Mouse (Mus musculus) CH12F3 (cell line): ENCODE data around the gene Brk1.

Experiments used
- in situ Hi-C: fragments of 300-500 bp; cut with MboI; formaldehyde crosslinking; loops from 2 replicates; pipeline ENCODE4 v1.14.3; 2020; ENCODE audit warnings: low sequenced_read_pairs

The Brk1 gene

DNA sequence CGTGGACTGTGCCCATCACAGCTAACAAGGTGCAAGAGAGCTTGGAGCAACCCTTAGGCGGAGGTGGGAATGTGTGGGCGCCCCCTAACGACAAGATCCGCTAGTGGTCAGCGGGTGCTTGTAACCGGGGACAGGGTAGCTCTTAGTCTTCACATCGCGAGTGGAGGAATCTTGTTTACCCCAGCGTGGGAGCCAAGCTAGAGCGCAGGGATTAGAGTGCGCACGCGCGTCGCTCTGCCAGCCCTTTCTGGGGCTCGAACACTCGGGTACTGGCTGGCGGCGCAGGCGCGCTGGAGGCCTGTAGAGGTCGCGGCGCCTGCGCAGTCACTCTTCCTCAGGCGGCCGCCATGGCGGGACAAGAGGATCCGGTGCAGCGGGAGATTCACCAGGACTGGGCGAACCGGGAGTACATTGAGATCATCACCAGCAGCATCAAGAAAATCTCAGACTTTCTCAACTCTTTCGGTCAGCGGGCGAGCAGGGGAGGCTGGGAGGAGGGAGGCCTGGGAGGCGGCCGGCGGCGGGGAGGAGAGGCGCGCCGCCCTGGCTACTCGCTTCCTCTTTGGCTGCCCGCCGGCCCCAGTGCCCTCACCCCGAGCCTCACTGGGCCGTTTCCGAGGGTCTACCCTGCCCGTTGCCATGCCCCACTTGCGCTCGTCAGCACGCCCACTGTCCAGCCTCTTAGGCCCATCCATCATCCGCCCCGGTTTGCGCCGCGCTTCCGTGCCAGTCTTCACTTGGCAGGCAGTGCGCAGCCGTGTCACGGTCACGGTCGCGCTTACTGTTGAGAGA is at the start of gene Brk1:
Brk1 (plus strand) TSS at position 341 of the 792 bp plus-strand sequence.
- in situ Hi-C loops, result no loop called here

DNA sequence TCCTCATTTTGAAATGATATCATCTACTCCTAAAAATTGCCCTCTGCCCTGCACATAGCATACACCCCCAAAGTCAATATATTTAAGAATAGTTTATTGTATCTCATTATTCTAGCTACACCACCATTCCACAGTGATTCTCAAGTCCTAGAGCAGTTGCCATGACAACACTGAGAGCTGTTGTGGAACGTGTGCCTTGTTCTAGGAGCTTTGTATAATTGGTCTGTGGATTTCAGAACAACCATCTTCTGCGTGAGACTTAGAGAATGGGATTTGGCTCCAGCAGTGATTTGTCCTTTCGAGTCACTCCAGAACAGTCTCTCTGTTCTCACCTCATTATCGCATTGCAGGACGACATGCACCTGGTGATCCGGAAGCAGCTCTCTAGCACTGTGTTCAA is 44.8 kb upstream of the Brk1 start:
- in situ Hi-C loops, result no loop called here

GRCm38 (mm10) chr6:113564557-113564956 is 40.0 kb upstream of the Brk1 start:
- in situ Hi-C loops, result no loop called here

DNA sequence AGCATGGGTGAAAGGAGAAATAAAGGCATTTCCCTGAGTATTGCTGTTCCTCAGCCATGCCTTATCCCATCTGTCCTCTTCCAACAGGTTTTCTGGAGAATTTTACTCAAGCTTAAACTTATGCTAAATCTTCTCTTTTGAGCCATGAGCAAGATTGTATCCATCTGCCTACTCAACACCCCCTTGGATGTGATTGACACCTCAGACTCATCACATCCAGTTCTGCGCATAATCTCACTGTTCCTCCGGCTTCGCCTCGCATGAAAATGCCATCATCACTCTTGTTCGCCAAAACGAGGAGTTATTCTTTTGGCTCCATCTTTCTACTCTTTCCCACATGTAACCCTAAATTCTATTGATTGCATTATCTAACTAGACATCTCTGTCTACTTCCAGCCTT is 28.5 kb upstream of the Brk1 start:
- in situ Hi-C loops, result no loop called here

DNA sequence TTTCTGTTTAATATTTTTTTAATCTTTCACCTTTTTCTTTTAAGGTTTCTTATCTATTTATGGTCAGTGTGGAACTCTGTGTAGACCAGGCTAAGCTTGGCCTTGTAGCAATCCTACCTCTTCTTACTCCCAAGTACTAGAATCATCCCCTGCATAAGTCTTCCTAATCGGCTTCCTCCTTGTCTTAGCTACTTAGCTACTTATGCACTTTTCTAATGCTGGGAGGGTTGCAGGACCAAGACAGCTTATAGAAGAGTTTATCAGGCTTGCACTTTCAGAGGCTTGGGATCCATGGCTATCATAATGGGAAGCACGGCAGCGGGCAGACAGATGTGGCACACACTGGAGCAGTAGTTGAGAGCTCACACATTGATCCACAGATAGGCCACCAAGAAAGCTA is 25.3 kb upstream of the Brk1 start:
- in situ Hi-C loops, result no loop called here

- in situ Hi-C loops, result no loop called here
Observed at GRCm38 (mm10) chr6:113583023-113583422, 21.5 kb upstream of the Brk1 start.

DNA sequence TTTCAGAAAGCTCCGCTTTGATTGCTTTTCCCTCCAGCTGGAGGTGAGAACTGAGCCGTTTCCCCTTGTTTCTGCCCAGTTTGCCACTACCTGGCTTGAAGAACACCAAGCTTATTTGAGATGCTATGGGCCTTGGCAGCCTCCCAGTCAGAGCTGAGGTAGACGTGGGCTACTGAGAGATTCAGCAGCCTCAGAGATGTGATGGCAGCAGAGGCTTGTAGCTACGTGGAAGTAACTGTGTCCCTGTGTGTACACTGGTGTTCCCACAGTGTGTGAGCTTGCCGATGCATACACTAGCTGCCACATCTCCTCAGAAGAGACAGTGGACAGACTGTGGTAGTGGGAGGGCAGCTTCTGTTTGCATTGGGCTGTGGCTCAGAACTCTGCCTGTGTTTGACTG is 19.5 kb upstream of the Brk1 start:
- in situ Hi-C loops, result no loop called here

GRCm38 (mm10) chr6:113586466-113587183 is 17.9 kb upstream of the Brk1 start:
- in situ Hi-C loops, result no loop called here

DNA sequence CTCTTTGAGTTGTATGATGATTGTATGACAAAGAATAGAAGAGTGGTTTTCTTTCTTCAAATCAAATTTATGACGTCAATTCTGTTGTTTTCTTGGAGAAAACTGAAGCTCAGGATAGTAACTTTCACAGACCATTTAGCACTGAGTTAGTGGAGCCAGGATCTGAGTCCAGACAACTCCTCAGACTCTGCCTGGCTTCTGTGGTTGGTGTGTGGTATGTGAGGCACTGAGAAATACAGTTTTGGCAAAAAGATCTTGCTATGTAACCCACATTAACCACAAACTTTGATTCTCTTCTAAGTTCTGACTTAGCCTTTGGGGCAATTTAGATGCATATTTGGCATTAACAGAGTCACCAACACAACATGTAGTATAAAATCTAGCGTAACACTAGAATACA is 11.9 kb upstream of the Brk1 start:
- in situ Hi-C loops, result no loop called here

DNA sequence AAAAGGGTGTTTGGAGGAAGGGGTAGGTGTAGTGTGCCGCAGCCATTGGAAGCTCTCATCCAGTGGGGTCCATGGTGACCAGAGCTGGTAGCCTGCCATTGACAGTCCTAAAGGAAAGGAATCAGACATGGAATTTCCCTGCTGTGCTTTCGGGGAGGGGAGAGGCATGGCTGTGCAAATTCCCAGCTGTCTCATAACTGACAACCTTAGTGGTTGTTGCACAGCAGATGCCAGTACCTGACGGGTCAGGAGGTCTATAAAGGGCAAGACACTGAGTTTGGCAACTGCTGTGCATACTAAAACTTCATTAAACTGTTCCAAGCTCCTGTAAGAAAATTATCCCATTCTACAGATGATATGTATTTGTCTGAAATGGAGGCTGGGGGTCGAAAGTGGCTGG is 6.6 kb upstream of the Brk1 start:
- in situ Hi-C loops, result no loop called here

DNA sequence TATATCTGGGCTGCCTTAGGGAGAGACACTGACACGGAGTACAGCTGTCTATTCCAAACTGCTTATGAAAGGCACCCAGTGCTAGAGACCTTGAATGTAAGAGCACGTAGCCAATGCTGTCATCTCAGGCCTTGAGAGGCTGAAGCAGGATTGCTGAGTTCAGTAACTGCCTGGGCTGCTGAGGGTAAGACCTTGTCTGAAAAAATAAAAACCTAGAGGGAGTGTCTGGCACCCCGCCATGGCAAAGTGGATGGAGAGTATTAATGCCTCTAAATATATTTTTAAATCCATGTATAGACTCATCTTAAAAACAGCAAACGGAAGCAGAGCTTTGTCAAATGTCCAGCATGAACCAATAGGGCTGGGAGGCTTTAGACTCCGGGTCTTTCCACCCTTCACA is 4.7 kb upstream of the Brk1 start:
- in situ Hi-C loops, result no loop called here

GRCm38 (mm10) chr6:113600543-113601139 is 3.9 kb upstream of the Brk1 start, which contains the start of gene Fancd2os:
Fancd2os (minus strand) TSS chr6:113600715.
- in situ Hi-C loops, result no loop called here

GRCm38 (mm10) chr6:113602821-113603220 is 1.8 kb upstream of the Brk1 start:
- in situ Hi-C loops, result no loop called here

- in situ Hi-C loops, result no loop called here
Observed at GRCm38 (mm10) chr6:113603993-113604392, 579 bp upstream of the Brk1 start.

- in situ Hi-C loops, result no loop called here
Observed at GRCm38 (mm10) chr6:113605224-113605545, 613 bp downstream of the Brk1 start.

GRCm38 (mm10) chr6:113608871-113609270 is 4.3 kb downstream of the Brk1 start:
- in situ Hi-C loops, result no loop called here

DNA sequence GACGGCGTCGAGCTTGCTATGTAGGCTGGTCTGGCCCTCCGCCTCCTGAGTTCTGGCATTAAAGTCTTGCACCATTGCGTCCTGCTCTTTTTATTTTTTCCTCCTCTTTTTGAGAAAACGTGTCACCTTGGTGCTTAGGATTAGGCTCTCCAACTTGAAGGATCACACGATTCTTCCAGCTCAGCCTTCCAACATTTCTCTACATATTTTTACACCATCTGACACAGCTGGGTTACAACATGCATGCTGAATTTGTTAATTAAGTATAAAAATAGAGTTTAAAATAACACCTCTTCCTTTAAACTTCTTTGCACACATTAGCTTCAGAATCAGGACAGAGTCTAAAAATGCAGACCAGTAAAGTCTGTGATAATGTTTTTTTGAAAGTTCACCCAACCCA is 4.7 kb downstream of the Brk1 start:
- in situ Hi-C loops, result no loop called here

DNA sequence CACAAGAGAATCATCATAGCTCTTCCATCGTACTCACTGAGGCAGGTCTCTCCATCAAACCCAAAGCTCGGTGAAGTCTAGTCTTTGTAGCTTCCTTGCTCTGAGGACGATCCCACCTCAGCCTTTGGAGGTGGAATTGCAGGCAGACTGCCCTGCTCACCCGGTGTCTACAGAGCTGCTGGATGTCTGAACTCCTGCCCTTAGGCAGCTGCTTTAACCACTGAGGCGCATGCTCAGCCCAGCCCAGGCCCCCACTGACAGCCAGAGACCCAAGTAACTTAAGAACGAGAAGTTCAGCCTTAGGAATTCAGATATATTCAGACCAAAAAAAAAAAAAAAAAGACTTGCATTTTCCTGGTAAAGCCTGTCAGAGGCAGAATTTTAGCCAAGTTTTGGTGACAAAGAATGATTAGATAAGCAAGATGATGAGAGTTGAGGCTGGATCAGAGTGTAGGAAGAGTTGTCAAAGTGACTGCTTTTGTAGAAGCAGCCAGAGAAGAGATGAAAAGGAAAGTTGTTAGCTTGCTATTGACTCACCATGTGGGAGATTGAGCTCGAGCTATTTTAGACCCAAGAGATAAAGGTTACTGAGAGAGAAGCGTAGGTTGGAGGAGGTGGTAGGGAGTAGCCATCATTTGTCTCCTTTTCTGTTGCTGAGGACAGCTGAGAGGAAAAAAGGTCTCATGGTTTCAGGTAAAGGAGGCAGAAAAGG is 7.8 kb downstream of the Brk1 start:
- in situ Hi-C loops, result no loop called here

GRCm38 (mm10) chr6:113614152-113614551 is 9.6 kb downstream of the Brk1 start:
- in situ Hi-C loops, result no loop called here

DNA sequence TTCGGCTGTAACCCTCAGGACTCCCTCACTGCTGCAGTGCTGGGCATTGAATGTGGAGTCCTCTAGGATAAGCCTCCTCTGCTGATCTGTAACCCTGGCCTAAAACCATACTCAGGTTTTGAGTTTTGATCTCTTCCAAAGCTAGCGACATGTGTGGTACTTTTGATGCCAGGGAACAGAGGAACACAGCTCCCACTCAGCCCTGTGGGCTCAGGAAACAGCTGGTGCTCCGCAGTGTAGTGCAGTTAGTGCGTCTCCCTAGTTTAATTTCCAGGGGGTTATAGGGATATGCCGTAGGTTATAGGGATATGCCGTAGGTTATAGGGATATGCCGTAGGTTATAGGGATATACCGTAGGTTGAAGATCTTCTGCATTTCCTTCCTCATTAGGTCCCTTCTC is 10.4 kb downstream of the Brk1 start:
- in situ Hi-C loops, result no loop called here

- in situ Hi-C loops, result no loop called here
Observed at GRCm38 (mm10) chr6:113615489-113615888, 10.9 kb downstream of the Brk1 start.
